Mouse (Mus musculus): ENCODE measurements around the gene Vezf1.

GRCm38 (mm10) chr11:88031753-88032152 lies 36.3 kb upstream of the Vezf1 start:
- TF ChIP-seq EP300 (IDR thresholded peaks at IDR 0.05), result no peak
- no peak for TF ChIP-seq CTCF (IDR thresholded peaks at IDR 0.05)

All from lung, postnatal 0 days (tissue).